In the genomic region with DNA sequence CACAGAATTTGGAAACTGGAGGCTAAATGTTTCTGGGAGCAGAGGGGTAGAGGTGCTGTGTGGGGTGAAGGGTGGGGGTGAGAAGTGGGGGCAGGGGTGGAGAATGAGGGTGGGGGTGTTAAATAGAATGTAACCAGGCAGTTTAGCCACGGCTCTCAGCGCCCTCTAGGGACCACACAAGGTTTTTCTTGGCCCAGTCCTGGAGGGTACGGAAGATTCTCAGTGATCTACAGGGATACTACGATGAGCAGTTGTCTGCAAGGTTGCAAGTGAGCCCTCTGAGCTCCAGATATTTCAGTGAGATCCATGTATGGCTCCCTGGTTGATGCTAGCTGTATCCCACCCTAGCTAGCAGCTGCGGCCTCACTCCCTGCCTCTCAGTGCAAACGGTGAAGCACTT, we compare ENCODE assay signal across 11 mouse cellular contexts.
DNase-seq lines count a peak whose midpoint lies in the region; ATAC-seq and TF ChIP-seq lines count a peak whose summit lies in the region.
"Had no signal": no experiment of that assay in that cellular context is flagged by ENCODE, and none has a peak within 500 bp of the region (broad histone marks: within the 10 kb centered on the region; RNA-seq: fewer than 3 reads in every experiment).

No protein-coding gene starts in this region.

- 0 out of 2 replicates have a peak, but pooled peaks have one; percentile 10 for ATAC-seq in forebrain, embryonic 12.5 days (ENCODE audit: low FRiP score)
- no peak for ATAC-seq in forebrain, embryonic 11.5 days (replicated peaks; ENCODE audit: low FRiP score)
- no peak for ATAC-seq in stomach, postnatal 0 days (ENCODE audit: low FRiP score, low TSS enrichment)
- ATAC-seq: CD4-positive, CD25-positive, alpha-beta regulatory T cell, adult 4 months had no signal

- no peak overlapping the region for H3K27ac ChIP-seq in forebrain, embryonic 12.5 days
- H3K27ac ChIP-seq in forebrain, embryonic 11.5 days (ENCODE audit: low read depth, low read length), result no peak overlapping the region
- H3K27ac ChIP-seq in layer of hippocampus, adult 2 months, result no peak overlapping the region
- no peak overlapping the region for H3K27ac ChIP-seq in testis, adult 2 months (ENCODE audit: control insufficient read depth, insufficient read depth, low read depth, low read length)
- H3K27ac ChIP-seq in stomach, postnatal 0 days (replicated peaks), result no peak overlapping the region
- H3K27ac ChIP-seq: embryonic facial prominence, embryonic 15.5 days; heart, embryonic 13.5 days had no signal

- H3K9me3 ChIP-seq in forebrain, embryonic 12.5 days, result no peaks in the 10 kb centered on the region
- H3K9me3 ChIP-seq in forebrain, embryonic 11.5 days (ENCODE audit: control insufficient read depth, low read length), result no peaks in the 10 kb centered on the region
- no peaks in the 10 kb centered on the region for H3K9me3 ChIP-seq in stomach, postnatal 0 days (ENCODE audit: control insufficient read depth, low read length)
- H3K9me3 ChIP-seq: embryonic facial prominence, embryonic 15.5 days; heart, embryonic 13.5 days had no signal

- H3K36me3 ChIP-seq in forebrain, embryonic 12.5 days (replicated peaks), result no peaks in the 10 kb centered on the region
- H3K36me3 ChIP-seq in forebrain, embryonic 11.5 days (ENCODE audit: control insufficient read depth, insufficient read depth, low read length), result no peaks in the 10 kb centered on the region
- no peaks in the 10 kb centered on the region for H3K36me3 ChIP-seq in testis, adult 2 months (ENCODE audit: control insufficient read depth, insufficient read depth, low read length)
- H3K36me3 ChIP-seq in stomach, postnatal 0 days (ENCODE audit: control insufficient read depth, insufficient read depth, low read length), result no peaks in the 10 kb centered on the region
- H3K36me3 ChIP-seq: embryonic facial prominence, embryonic 15.5 days; heart, embryonic 13.5 days had no signal

- 56% methylated on average over 6 of the region's 6 CpGs for WGBS in forebrain, embryonic 12.5 days
- 63% methylated on average over 6 of the region's 6 CpGs for WGBS in forebrain, embryonic 11.5 days
- WGBS in stomach, postnatal 0 days, result 38% methylated on average over 6 of the region's 6 CpGs

- no peak overlapping the region for H3K9ac ChIP-seq in forebrain, embryonic 12.5 days
- no peak overlapping the region for H3K9ac ChIP-seq in forebrain, embryonic 11.5 days (ENCODE audit: low read length)
- H3K9ac ChIP-seq in stomach, postnatal 0 days (ENCODE audit: low read length), result no peak overlapping the region
- H3K9ac ChIP-seq: embryonic facial prominence, embryonic 15.5 days; heart, embryonic 13.5 days had no signal

- peaks cover 20% of the 10 kb centered on the region for H3K27me3 ChIP-seq in forebrain, embryonic 12.5 days
- no peaks in the 10 kb centered on the region for H3K27me3 ChIP-seq in forebrain, embryonic 11.5 days (ENCODE audit: control insufficient read depth, insufficient read depth, low read length)
- H3K27me3 ChIP-seq in testis, adult 2 months (ENCODE audit: control insufficient read depth, insufficient read depth, low read length), result no peaks in the 10 kb centered on the region
- no peaks in the 10 kb centered on the region for H3K27me3 ChIP-seq in stomach, postnatal 0 days (ENCODE audit: control insufficient read depth, insufficient read depth, low read length)
- H3K27me3 ChIP-seq: embryonic facial prominence, embryonic 15.5 days had no signal

- TF ChIP-seq EP300 in stomach, postnatal 0 days (optimal IDR thresholded peaks at IDR 0.05), result no peak

- no peak overlapping the region for H3K4me2 ChIP-seq in forebrain, embryonic 12.5 days
- H3K4me2 ChIP-seq in forebrain, embryonic 11.5 days (ENCODE audit: low read depth, low read length, severe bottlenecking), result no peak overlapping the region
- H3K4me2 ChIP-seq in stomach, postnatal 0 days (replicated peaks; ENCODE audit: low read depth), result no peak overlapping the region
- H3K4me2 ChIP-seq: embryonic facial prominence, embryonic 15.5 days; heart, embryonic 13.5 days had no signal

- no peak for DNase-seq in forebrain, embryonic 11.5 days (ENCODE audit: low spot score)
- DNase-seq in layer of hippocampus, adult 2 months (ENCODE audit: low spot score in 2 of 2), result no peak
- DNase-seq in layer of hippocampus, adult 8-10 months (ENCODE audit: low spot score in 2 of 2), result no peak
- no peak for DNase-seq in testis, postnatal 14 days (ENCODE audit: low spot score)
- no peak for DNase-seq in stomach, postnatal 0 days (ENCODE audit: low spot score)
- no peak for DNase-seq in B cell, adult 2 months

- no peak for TF ChIP-seq POLR2A in testis, adult 2 months (IDR thresholded peaks at IDR 0.05; ENCODE audit: control insufficient read depth, low read depth, low read length)

- H3K4me1 ChIP-seq in forebrain, embryonic 12.5 days, result peaks cover 11% of the 10 kb centered on the region; the same call in 1 of the 2 replicates
- H3K4me1 ChIP-seq in forebrain, embryonic 11.5 days (replicated peaks; ENCODE audit: control insufficient read depth, insufficient read depth, low read length), result peaks cover 5% of the 10 kb centered on the region; the same call in 1 of the 2 replicates
- peaks cover 5% of the 10 kb centered on the region for H3K4me1 ChIP-seq in testis, adult 2 months (ENCODE audit: control insufficient read depth, insufficient read depth, low read length)
- H3K4me1 ChIP-seq in stomach, postnatal 0 days (replicated peaks; ENCODE audit: control insufficient read depth, insufficient read depth), result no peaks in the 10 kb centered on the region
- H3K4me1 ChIP-seq: heart, embryonic 13.5 days had no signal

- H3K4me3 ChIP-seq in forebrain, embryonic 12.5 days (replicated peaks), result no peak overlapping the region
- no peak overlapping the region for H3K4me3 ChIP-seq in forebrain, embryonic 11.5 days (ENCODE audit: low read depth, low read length)
- no peak overlapping the region for H3K4me3 ChIP-seq in layer of hippocampus, adult 2 months
- H3K4me3 ChIP-seq in testis, adult 2 months (ENCODE audit: control insufficient read depth, low read depth, low read length), result peak overlapping the region; percentile 20; the same call in 1 of the 2 replicates
- no peak overlapping the region for H3K4me3 ChIP-seq in stomach, postnatal 0 days (ENCODE audit: low read depth, low read length)
- H3K4me3 ChIP-seq: embryonic facial prominence, embryonic 15.5 days; heart, embryonic 13.5 days had no signal

- TF ChIP-seq CTCF in layer of hippocampus, adult 2 months (conservative IDR thresholded peaks at IDR 0.05), result peak; percentile 56
- peak; percentile 21; the same call in 1 of the 2 replicates for TF ChIP-seq CTCF in testis, adult 2 months (IDR thresholded peaks at IDR 0.05; ENCODE audit: control insufficient read depth, insufficient read depth, insufficient replicate concordance, low read depth, low read length)
- TF ChIP-seq CTCF in stomach, postnatal 0 days (IDR thresholded peaks at IDR 0.05; ENCODE audit: low read depth), result peak; percentile 46
